Mouse (Mus musculus) cerebral cortex, adult 2 months (tissue): Measurements from ENCODE around the gene Grid2.

ENCODE experiments used
- WGBS: fragments of 180-500 bp; shearing (Covaris S2); methylation state at CpG from one replicate; pipeline ENCODE4 v1.1.7; 2018; 5-methylcytosine and 5-hydroxymethylcytosine counted together

The Grid2 gene

DNA sequence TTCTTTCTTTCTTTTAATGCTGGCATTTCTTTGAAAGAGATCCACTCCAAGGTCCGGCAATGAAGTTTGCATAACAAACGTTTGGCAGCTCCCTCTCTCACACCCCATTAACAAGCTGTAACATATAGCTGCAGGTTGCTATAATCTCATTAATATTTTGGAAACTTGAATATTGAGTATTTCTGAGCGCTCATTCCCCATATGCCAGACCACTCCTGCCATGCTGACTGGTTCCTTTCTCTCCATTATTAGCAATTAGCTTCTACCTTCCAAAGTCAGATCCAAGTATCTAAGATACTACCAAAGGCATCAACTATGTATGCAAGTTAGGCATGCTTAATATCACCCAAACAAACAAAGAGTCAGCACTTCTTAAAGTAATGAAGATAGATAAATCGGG is 1477.6 kb downstream of the Grid2 start:
- WGBS: 3% methylated on average over 4 of the region's 4 CpGs

DNA sequence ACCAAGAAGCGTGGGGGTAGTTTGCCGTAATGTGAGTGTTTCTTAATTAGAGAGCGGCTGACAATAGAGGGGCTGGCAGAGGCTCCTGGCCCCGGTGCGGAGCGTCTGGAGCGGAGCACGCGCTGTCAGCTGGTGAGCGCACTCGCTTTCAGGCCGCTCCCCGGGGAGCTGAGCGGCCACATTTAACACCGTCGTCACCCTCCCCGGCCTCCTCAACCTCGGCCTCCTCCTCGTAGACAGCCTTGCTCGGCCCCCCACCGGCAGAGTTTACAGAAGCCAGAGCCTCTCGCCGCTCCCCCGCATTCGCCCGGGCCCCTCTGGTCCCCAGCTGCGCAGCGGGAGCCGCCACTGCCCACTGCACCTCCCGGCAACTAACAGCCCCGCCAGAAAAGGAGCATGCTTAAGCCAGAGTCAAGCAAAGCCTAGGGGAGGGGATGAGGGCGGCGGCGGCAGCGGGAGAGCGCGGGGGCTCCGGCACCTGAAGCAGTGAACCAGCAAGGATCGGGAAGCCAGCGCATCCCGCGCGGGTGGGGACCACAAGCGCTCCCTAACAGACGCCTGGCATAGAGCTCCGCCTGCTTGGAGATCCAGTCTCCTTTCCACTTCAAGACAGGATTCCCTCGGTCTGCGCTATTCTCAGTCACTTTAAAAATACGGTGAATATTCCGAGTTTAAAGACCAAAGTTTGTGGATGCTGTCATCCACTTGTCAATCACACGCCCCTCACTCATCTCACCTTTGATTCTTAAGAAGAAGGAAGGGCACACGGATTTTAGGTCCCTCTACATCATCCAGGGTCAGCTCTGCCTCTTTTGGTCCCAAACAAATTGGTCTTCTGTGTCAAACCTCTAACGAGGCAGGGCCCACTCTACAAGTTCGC is 1479.0 kb downstream of the Grid2 start:
- WGBS: 5% methylated on average over 54 of the region's 54 CpGs

- WGBS: 86% methylated on average over 4 of the region's 4 CpGs
Measured at GRCm38 (mm10) chr6:64736317-64736716, 1480.6 kb downstream of the Grid2 start.

GRCm38 (mm10) chr6:64742915-64743489 is 1487.3 kb downstream of the Grid2 start:
- WGBS: 83% methylated on average over 2 of the region's 2 CpGs
